Mouse (Mus musculus): ENCODE data around the gene Zfp953.
"Not testable (repeated sequence)": the region's sequence is repeated elsewhere in the genome, so short reads cannot be mapped to it uniquely, and the experiment has no call there.

DNA sequence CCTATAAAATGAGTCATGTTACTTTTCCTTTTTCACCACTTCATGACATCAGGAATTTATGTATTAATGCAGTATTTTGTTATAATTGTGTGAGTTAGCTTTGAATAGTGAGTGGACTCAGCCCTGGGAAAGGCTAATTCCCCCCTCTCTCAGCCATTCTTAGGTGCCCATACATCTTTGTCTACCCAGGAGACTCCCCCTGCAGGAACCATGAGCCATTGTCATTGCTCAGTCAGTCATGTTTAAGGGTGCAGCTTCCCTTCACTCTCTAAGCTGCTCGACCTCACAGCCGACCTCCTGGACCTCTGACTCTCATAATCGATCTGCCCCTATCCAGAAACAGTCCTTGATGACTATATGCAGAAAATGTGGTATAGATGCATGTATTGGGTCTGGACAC lies 15.8 kb upstream of the Zfp953 start:
- TF ChIP-seq CTCF (IDR thresholded peaks at IDR 0.05; ENCODE audit: insufficient read depth, low read length); POLR2A (IDR thresholded peaks at IDR 0.05; ENCODE audit: borderline replicate concordance, extremely low read depth, low read depth, low read length): not testable (repeated sequence)

Data from lung, adult 2 months (tissue).